Mouse (Mus musculus): ENCODE measurements around the gene 1700018G05Rik.
"Not testable (repeated sequence)": the region's sequence is repeated elsewhere in the genome, so short reads cannot be mapped to it uniquely, and the experiment has no call there.

1700018G05Rik gene

GRCm38 (mm10) chrX:102928072-102928471 is at the start of gene 1700018G05Rik:
Gene 1700018G05Rik, plus strand, starts transcription at chrX:102928372.
- DNase-seq = not testable (repeated sequence)

- DNase-seq = not testable (repeated sequence)
Measured at GRCm38 (mm10) chrX:102908587-102908986, 19.6 kb upstream of the 1700018G05Rik start, which contains the start of the genes Dmrtc1a and 1700011M02Rik. Gene Dmrtc1a, minus strand, starts transcription at chrX:102908687. Gene 1700011M02Rik, plus strand, starts transcription at chrX:102908905.

GRCm38 (mm10) chrX:102914823-102915222 is 13.3 kb upstream of the 1700018G05Rik start:
- not testable (repeated sequence) for DNase-seq

DNA sequence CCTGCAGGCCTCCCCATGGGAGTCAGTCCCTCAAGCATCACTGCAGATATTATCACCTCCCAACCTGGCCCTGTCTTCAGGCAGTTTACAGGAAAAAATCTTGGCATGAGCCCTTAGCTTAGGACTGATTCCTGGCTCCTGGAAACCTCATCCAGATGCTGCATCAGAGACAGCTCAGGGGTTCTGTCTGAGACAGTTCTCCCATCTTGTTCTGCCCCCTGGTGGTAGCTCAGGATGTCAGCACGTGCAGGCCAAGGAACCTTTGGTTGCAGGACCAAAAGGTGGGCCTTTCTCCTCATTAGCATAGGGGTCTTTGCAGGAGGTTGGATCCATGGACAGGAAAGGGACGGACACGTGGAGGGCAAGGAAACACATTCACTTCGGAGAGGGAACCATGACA is 1.5 kb upstream of the 1700018G05Rik start:
- peak; percentile 4 for DNase-seq

- DNase-seq = no peak
Measured at GRCm38 (mm10) chrX:102932992-102933570, 4.9 kb downstream of the 1700018G05Rik start.

GRCm38 (mm10) chrX:102933571-102934394 is 5.6 kb downstream of the 1700018G05Rik start:
- DNase-seq = no peak

DNA sequence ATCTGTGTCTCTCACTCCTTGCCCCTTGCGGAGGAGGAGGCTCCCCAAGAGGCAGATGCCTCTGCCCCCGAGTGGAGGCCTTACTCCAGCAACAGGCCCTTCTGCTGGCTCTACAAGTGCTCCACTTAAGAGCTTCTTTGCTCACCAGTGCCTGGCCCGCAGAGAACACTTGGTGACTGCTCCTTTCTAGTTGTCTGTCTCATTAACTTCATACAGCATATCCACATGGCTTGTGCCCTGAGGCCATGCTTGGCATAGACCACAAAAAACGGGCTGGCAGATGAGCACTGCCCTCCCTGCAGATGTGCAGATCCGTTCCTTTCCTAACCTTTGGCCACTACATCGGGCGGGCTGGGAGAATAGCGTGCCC is 6.2 kb downstream of the 1700018G05Rik start:
- DNase-seq = no peak

- DNase-seq = peak; percentile 4
Measured at GRCm38 (mm10) chrX:102936743-102937142, 8.6 kb downstream of the 1700018G05Rik start.

DNA sequence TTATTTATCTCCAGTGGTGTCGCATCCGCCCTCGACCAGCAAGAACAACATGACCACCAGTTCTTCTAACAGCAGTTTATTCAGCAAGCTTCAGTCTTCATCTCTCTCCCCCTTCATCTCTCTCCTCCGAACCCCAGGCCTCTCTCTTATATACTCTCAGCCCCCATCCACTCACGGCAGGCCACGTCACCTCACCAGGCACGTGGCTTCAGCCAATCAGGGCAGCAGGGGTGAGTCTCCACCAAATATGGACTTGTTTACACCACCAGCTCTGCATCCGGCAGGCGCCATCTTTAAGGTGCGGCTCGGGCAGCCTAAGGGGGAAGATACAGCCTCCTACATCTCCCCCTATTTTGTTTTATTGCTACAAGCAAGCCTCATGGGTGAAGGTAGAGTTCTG is 22.0 kb downstream of the 1700018G05Rik start:
- not testable (repeated sequence) for DNase-seq

- DNase-seq = peak; percentile 6
Measured at GRCm38 (mm10) chrX:102958917-102959316, 30.7 kb downstream of the 1700018G05Rik start.

DNA sequence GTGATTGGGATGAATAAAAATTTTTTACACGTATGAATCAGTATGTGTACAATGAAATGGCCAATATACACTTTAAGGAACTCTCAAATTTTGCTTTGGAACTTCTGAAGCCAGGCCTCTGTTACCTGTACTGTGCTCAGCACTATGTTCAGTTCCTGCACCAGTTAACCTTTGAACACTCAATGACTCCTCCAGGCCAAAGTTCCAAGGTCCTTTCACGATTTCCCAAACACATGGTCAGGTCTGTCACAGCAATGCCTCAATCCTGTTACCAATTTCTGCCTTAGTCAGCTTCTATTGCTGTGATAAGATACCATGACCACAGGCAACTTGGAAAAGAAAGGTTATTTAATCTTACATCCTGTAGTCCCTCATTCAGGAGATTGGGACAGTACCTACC is 32.4 kb downstream of the 1700018G05Rik start:
- DNase-seq = no peak

All from lung, postnatal 36 days (tissue).